Mouse (Mus musculus): ENCODE data around the gene Gal3st4.
A peak's percentile ranks its signal among the peaks of the same experiment; 100 is the strongest.
"Not testable (repeated sequence)": the region's sequence is repeated elsewhere in the genome, so short reads cannot be mapped to it uniquely, and the experiment has no call there.

The Gal3st4 gene

DNA sequence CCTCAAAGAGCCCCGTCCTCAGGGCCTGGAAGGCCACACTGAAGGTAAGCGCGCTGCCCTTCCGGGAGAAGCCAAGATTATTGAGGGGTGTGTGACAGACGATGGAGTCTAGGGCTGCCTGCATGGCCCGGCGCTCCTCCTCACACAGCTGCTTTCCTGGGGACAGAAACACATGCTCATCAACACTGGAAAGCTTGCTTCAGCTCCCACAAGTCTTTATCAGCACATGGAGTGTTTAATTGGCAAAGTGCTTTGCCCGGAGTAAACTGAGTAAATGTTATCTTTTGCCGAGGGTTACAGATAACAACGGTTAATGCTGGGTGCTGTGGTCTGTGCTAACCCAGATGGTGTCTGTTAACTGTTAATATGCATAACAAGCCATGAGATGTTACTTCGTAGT, 11.8 kb downstream of the Gal3st4 start:
- no peak for DNase-seq

DNA sequence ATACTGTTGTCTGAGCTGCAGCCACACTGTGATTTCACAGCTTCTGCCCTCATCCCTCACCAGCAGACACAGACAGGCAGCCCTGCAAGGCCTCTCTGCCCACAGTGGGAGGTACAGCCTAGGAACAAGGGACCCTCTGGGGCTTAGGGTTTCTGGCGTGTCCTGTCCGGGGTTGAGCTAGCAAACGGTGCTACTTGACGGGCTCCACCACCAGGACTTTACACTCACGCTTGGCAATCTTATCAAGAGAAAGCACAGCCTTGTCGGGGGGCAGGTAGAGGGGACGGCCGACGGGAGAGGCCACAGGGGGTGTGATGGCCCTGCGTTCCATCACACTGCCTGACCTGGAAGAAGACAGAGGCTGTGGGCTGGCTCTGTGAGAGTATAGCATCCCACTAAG, 12.6 kb downstream of the Gal3st4 start:
- no peak for DNase-seq

DNA sequence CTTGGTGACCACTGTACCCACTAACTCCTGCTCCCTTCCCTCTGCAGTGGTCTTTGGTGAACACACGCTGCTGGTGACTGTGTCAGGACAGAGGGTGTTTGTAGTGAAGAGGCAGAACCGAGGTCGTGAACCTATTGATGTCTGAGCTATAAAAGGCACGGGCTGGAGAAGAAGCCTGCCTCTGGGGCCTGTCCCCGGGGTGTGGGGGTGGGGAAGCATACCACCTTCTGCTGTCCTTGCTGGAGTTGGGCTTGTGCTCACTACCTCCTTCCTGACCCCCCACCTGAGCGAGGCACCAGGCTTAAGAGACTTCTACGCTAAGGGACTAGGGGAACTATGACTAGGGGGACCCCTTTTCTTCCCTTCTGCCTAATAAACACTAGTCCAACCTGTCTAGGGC, 13.6 kb downstream of the Gal3st4 start:
- DNase-seq: no peak

DNA sequence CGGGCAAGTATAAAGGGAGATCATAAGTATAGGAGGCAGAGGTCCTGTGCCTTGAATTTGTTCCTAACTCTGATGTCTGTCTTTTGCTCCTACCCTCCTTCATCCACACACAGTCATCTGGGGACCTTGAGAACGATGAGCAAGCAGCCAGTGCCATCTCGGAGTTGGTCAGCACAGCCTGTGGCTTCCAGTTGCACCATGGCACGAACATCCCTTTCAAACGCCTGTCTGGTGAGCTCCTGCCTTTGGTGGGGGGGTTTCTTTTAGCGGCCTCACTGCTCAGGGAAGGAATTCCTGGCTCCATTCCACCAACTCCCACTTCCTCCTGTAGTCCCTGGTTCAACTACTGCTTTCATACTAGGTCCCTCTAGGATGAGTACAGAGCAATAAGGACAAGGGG, 14.1 kb downstream of the Gal3st4 start:
- no peak for DNase-seq

DNA sequence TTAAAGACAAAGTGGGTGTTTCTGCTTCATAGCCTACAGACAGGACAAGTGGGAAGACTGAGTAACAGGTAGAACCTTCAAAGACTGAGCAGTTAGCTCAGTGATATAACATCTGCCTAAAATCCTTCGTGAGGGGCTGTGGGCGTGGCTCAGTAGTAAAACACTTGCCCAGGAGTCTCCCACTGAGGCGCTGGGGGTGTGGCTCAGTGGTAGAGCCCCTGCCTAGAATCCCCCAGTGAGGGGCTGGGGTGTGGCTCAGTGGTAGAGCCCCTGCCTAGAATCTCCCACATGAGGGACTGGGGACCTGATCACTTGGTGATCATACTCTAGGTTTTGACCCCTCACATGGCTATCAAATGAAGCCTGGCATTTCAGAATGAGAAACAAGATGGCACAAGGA, 14.6 kb downstream of the Gal3st4 start:
- no peak for DNase-seq

- DNase-seq: no peak
Observed at GRCm38 (mm10) chr5:138257585-138257978, 15.1 kb downstream of the Gal3st4 start.

DNA sequence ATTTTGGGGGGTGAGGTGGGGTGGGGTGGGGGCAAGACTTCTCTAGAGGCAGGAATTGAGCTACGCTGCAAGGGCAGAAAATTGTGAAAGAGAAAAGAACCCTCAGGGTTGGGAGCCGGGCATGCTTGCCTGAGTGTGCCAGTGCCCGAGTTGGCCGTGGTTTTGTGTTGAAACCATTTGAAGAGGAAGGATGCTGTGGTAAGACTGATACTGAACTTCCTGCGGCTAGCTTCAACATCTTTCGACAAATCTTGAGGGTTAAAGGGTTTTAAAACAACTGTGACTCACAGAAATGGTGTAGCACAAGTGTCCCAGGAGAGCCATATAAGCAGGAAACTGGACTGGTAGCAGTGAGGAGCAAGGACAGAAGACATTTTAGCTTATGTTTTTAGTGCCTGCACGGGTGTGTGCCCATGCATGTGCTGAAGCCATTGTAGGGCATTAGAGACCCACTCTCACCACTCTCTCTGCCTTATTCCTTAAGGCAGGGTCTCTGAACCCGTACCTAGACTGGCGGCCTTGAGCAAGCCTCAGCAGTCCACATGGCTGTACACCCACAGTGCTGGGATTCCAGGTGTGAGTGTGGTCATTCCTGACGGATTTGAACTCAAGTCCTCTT, 15.6 kb downstream of the Gal3st4 start:
- no peak for DNase-seq

- no peak for DNase-seq
Observed at GRCm38 (mm10) chr5:138256094-138256467, 16.6 kb downstream of the Gal3st4 start.

DNA sequence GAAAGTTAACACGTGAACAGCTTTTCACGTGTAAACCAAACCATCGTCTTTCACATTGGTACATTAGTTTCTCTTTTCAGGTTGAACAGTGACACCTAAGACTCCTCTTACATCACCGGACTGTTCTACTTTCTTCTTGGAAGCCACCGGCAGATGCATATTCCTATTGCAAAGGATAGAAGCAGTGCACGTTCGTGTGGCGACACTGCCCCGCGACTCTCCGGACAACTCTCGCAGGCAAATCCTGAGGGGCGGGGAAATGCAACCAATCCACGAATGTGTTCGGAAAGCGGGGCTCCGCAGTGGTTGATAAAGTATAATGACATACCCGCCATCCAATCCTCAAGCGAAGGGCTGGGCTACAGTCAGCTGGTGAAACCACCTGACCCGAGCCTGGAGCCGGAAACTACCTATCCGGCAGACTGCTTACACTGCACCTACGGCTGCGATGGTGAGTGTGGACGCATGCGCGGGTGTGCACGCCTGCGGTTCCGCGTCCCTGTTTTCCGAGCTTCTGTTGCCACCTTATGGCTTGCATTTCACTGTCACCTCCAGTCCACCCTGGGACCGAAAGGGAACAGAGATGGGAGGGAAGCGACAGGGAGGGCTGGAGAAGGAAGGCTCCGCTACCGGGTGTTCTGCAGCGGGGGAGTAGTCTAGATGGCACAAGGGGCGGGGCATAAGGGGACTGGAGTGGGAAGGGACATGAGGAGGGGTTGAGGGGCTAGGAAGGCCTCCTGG, 17.1 kb downstream of the Gal3st4 start, which contains the start of gene Lamtor4:
Gene Lamtor4 (plus strand): TSS at position 130 of the 741 bp plus-strand sequence.
- DNase-seq: peak; percentile 95 to 99

- no peak for DNase-seq
Observed at GRCm38 (mm10) chr5:138253061-138253460, 19.6 kb downstream of the Gal3st4 start.

DNA sequence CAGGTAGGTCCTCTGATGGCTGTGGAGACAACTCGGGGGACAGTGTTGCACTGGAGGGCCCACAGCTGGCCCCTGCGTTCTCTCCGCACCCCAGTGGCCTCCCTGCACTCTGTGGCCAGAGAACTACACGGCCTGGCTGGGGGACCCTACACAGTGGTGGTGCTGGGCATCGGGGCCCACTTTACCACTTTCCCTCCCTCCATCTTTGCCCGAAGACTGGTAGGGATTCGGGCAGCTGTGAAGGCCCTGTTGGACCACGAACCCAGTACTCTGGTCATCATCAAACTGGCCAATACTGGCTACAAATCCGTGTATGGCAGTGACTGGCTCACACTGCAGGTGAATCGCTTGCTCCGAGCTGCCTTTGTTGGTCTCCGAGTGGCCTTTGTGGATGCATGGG, 21.5 kb downstream of the Gal3st4 start:
- no peak for DNase-seq

DNA sequence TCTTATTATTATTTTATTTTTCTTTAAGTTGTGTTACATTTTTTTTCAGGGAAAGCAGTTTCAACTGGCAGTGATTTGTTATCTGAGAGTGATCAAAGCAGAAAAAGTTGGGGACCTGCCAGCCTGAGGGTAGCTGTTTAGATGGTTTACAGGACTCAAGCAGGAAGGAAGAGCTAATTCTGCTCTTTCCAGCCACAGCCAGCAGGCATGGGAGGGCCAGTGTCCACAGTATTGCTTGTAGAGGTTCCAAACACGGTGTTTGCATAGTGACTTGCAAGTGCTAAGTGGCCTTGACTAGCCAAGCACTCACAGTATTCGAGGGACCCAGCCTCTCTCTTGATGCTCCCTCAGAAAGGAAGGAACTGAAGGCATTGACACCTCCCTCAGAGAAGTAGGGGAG, 31.1 kb downstream of the Gal3st4 start:
- no peak for DNase-seq

DNA sequence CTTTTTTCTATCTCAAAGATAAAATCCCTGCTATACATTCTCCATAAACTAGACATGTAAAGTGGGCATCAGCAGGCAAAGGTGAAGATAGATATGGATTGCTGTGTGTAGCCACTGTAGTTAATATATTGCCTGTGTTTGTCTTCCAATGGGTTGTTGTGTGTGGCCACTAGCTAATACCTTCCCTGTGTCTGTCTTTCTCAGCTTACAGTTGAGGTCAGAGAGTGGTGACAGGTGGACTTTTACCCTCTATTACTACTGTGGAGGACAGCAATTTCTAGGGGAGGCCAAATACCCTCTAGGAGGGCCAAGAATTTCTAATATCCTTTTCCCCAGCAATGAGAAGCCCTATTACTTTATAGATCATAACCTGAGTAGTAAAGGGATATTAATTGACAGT, 38.4 kb downstream of the Gal3st4 start:
- no peak for DNase-seq

GRCm38 (mm10) chr5:138233778-138234177, 38.9 kb downstream of the Gal3st4 start:
- no peak for DNase-seq

- DNase-seq: no peak
Observed at GRCm38 (mm10) chr5:138229511-138229910, 43.1 kb downstream of the Gal3st4 start.

DNA sequence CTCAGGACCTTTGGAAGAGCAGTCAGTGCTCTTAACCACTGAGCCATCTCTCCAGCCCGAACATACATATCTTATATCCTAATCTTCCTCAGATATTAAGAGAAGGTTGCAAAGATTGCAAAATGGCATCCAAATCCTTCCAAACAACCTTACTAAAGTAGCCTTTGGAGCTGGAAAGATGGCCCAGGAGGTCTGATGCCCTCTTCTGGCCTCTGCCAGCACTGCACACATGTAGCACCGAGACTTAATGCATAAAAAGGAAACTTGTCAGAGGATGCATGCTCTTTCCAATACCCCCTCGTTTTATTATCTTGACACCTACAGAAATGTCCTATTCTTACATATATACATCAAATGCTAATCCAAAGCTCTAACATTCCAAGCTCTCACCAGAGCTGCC, 44.6 kb downstream of the Gal3st4 start:
- peak; percentile 39 to 83 for DNase-seq

DNA sequence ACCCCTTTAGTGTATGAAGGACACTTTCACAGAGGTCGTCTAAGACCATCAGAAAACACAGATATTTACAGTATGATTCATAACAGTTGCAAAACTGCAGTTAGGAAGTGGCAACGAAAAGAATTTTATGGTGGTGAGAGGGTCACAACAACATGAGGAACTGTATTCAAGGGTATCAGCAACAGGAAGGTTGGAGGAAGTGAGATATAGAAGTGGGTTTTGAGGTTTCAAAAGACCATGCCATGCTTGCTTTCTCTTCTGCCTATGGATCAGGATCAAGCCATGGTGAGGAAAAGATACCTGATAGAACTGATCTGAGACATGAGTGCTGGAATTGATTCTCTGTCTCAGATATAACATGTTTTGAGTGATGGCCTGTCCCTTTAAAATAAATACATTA, 45.3 kb downstream of the Gal3st4 start:
- DNase-seq: no peak

DNA sequence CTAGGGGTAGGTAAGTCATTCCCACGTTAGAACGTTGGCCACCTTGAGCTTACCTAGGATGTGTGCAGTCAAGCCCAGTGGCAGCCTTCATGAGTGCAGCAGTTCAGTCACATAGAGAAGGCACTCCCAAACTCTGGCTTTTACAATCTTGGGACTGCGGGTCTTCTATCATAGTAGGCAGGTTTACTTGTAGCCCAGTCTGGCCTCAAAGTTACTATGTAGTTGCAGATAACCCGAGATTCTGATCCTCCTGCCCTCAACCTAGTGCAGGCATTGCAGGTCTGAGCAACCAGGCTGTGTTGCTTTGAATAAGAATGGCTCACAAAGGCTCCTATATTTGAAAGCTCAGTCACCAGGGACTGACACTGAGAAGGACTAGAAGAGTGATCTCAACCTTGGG, 46.1 kb downstream of the Gal3st4 start:
- DNase-seq: no peak

- DNase-seq: no peak
Observed at GRCm38 (mm10) chr5:138225700-138226099, 46.9 kb downstream of the Gal3st4 start, which contains the start of gene Nxpe5. Nxpe5 (plus strand) TSS chr5:138225898.

DNA sequence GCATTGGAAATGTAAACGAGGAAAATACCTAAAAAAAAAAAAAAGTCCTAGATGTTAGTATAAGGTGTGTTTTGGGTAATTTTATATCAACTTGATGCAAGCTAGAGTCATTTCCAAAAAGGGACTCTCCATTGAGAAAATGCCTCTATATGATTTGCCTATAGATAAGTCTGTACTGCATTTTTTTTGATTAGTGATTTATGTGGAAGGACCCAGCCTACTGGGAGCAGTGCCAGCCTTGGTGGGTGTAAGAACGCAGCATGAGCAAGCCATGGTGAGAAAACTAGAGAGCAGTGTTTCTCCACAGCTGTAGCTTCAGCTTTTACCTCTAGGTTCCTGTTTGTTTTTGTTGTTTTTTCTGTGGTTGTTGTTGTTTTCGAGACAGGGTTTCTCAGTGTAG, 49.4 kb downstream of the Gal3st4 start:
- DNase-seq: peak in 1 of 2 experiments; percentile 36

DNA sequence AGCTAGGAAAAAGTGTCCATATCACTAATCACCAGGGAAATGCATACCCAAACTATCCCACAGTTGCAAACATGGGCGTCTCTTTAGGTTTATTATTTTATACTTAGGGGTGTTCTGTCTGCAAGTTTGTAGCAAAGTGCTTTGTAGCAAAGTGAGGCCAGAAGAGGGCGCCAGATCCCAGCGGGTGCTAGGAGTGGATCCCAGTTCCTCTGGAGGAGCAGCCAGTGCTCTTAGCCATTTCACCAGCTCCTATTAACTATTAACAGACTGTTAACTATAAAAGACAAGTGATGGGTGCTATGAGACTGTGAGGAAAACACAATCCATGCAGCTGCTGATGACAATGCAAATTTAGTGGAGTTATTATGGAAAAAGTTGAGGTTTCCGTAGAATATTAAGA, 50.5 kb downstream of the Gal3st4 start:
- peak; percentile 91 to 98 for DNase-seq

DNA sequence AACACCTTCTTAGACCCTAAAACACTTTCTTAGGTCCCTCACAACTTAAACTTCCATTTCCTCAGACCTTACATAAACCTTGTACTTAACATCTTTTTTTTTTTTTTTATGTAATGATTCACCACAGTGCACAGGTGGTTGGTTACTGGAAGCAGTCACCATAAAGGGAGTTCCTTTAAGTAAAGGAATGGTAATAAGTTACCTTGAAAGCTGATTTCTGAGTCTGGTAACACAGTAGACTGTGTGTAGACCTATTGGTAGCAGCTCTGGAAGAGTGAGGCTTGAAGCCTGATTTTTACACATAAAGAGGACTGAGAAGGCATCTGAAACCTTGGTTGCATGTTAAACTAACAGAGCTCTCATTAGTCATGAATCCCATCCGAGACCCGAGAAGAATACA, 52.8 kb downstream of the Gal3st4 start:
- DNase-seq: peak in 1 of 2 experiments; percentile 16

- DNase-seq: not testable (repeated sequence)
Observed at GRCm38 (mm10) chr5:138216632-138217031, 56.0 kb downstream of the Gal3st4 start.
